Mouse (Mus musculus): ENCODE data around the gene Cntfr.

- TF ChIP-seq CTCF (IDR thresholded peaks at IDR 0.05; ENCODE audit: low read depth) (no peak), EP300 (IDR thresholded peaks at IDR 0.05; ENCODE audit: low read depth) (no peak)
Measured at GRCm38 (mm10) chr4:41738256-41738603, 41.3 kb upstream of the Cntfr start.
